ENCODE assay signal across 8 mouse cellular contexts in genomic region chr12:100936116-100936515, GRCm38 (mm10). TPM values are rescaled to one million over a fixed set of nuclear protein-coding genes. Genes with fewer than 3 reads are reported as not detected.
DNase-seq lines count a peak whose midpoint lies in the region; ATAC-seq and TF ChIP-seq lines count a peak whose summit lies in the region.

No protein-coding gene starts in this region.

- peaks cover 4% of the 10 kb centered on the region for H3K9me3 ChIP-seq in CH12.LX (replicated peaks; ENCODE audit: low read length)
- H3K9me3 ChIP-seq in liver, embryonic 15.5 days (replicated peaks): no peaks in the 10 kb centered on the region
- H3K9me3 ChIP-seq in neural tube, embryonic 13.5 days: no peaks in the 10 kb centered on the region

- 3% methylated on average over 2 of the region's 2 CpGs for WGBS in liver, embryonic 15.5 days (ENCODE audit: insufficient replicate concordance)
- 26% methylated on average over 2 of the region's 2 CpGs for WGBS in neural tube, embryonic 13.5 days

- peak; percentile 90 to 91 for TF ChIP-seq CTCF in CH12.LX (conservative IDR thresholded peaks at IDR 0.05 in 1 of 2, IDR thresholded peaks at IDR 0.05 in 1 of 2; ENCODE audit: low read depth in 2 of 2, low read length in 2 of 2)
- TF ChIP-seq CTCF in bone marrow macrophage, adult 2 months (IDR thresholded peaks at IDR 0.05; ENCODE audit: low read depth, low read length): peak; percentile 80

- H3K9ac ChIP-seq in CH12.LX (ENCODE audit: insufficient read depth, low read depth): no peak overlapping the region
- no peak overlapping the region for H3K9ac ChIP-seq in liver, embryonic 15.5 days
- H3K9ac ChIP-seq in neural tube, embryonic 13.5 days: no peak overlapping the region

- peaks cover 84 to 97% of the 10 kb centered on the region in 2 experiments for H3K36me3 ChIP-seq in CH12.LX (replicated peaks in 1 of 2; ENCODE audit: control insufficient read depth in 1 of 2, insufficient read depth in 1 of 2, low read length in 1 of 2)
- peaks cover 96% of the 10 kb centered on the region for H3K36me3 ChIP-seq in liver, embryonic 15.5 days (replicated peaks)
- H3K36me3 ChIP-seq in neural tube, embryonic 13.5 days: peaks cover 73% of the 10 kb centered on the region

- no peak overlapping the region for H3K4me2 ChIP-seq in CH12.LX (ENCODE audit: insufficient read depth, low read depth, poor library complexity, severe bottlenecking)
- no peak overlapping the region for H3K4me2 ChIP-seq in liver, embryonic 15.5 days
- no peak overlapping the region for H3K4me2 ChIP-seq in neural tube, embryonic 13.5 days

- ATAC-seq in erythroblast, adult 5-6 weeks (replicated peaks; ENCODE audit: low FRiP score, poor library complexity, severe bottlenecking): peak; percentile 80
- peak; percentile 36; the same call in 1 of the 2 replicates for ATAC-seq in liver, embryonic 15.5 days (ENCODE audit: insufficient read depth)
- peak; percentile 44 for ATAC-seq in neural tube, embryonic 13.5 days (ENCODE audit: low read depth)

- no peak overlapping the region for H3K27ac ChIP-seq in CH12.LX (ENCODE audit: insufficient read depth, low read depth)
- no peak overlapping the region for H3K27ac ChIP-seq in bone marrow macrophage, adult 2 months (ENCODE audit: insufficient read depth, low read depth, low read length)
- no peak overlapping the region for H3K27ac ChIP-seq in liver, embryonic 15.5 days (replicated peaks)
- no peak overlapping the region for H3K27ac ChIP-seq in neural tube, embryonic 13.5 days (replicated peaks)

- no peak for TF ChIP-seq POLR2A in CH12.LX (IDR thresholded peaks at IDR 0.05; ENCODE audit: low read depth, low read length)
- no peak for TF ChIP-seq POLR2A in bone marrow macrophage, adult 2 months (IDR thresholded peaks at IDR 0.05; ENCODE audit: borderline replicate concordance, low read depth, low read length)

- intact Hi-C loops in heart, postnatal 10 days (cut with DNase I): loop anchor here (1.0 kb wide), 2 partner anchors 16 to 93 kb away; partner anchors contain the start of gene Ccdc88c

- dilution Hi-C loops in CH12.LX (cut with MboI; ENCODE audit: extremely low pct_ligation_motif_present, extremely low pct_unique_long_range_greater_than_20kb, low sequenced_read_pairs): no loop called here

- peaks cover 0 to 41% of the 10 kb centered on the region in 2 experiments; a peak in 2 of 4 replicates for H3K4me1 ChIP-seq in CH12.LX (ENCODE audit: control insufficient read depth in 1 of 2, insufficient read depth in 2 of 2)
- H3K4me1 ChIP-seq in bone marrow macrophage, adult 2 months (ENCODE audit: control insufficient read depth, insufficient read depth, low read length): peaks cover 2% of the 10 kb centered on the region
- H3K4me1 ChIP-seq in liver, embryonic 15.5 days (replicated peaks): 0 out of 2 replicates have a peak, but pooled peaks cover 3% of the 10 kb centered on the region
- H3K4me1 ChIP-seq in neural tube, embryonic 13.5 days (replicated peaks): peaks cover 8% of the 10 kb centered on the region; the same call in 1 of the 2 replicates

- peak; percentile 72 for DNase-seq in CH12.LX (ENCODE audit: extremely low read depth)
- DNase-seq in heart, postnatal 10 days: peak; percentile 80 to 89
- peak; percentile 61 to 89 for DNase-seq in kidney, postnatal 36 days
- peak; percentile 77 for DNase-seq in thymus, postnatal 0 days (ENCODE audit: low spot score)

- H3K27me3 ChIP-seq in CH12.LX (replicated peaks): no peaks in the 10 kb centered on the region
- H3K27me3 ChIP-seq in liver, embryonic 15.5 days: no peaks in the 10 kb centered on the region
- no peaks in the 10 kb centered on the region for H3K27me3 ChIP-seq in neural tube, embryonic 13.5 days

- no peak overlapping the region for H3K4me3 ChIP-seq in CH12.LX (replicated peaks in 1 of 3; ENCODE audit: low read depth in 2 of 3, low read length in 2 of 3, poor library complexity in 1 of 3)
- no peak overlapping the region for H3K4me3 ChIP-seq in bone marrow macrophage, adult 2 months (ENCODE audit: insufficient read depth, low read length)
- no peak overlapping the region for H3K4me3 ChIP-seq in liver, embryonic 15.5 days (replicated peaks)
- no peak overlapping the region for H3K4me3 ChIP-seq in neural tube, embryonic 13.5 days

- no peak for TF ChIP-seq EP300 in CH12.LX (IDR thresholded peaks at IDR 0.05; ENCODE audit: low read length)

- TF ChIP-seq RAD21 in CH12.LX (IDR thresholded peaks at IDR 0.05; ENCODE audit: low read depth, low read length): peak; percentile 87

- H3K79me2 ChIP-seq in CH12.LX (replicated peaks; ENCODE audit: control insufficient read depth, extremely low read depth, insufficient read depth, poor library complexity, severe bottlenecking): no peaks in the 10 kb centered on the region

- in situ Hi-C loops in CH12.LX (cut with MboI; ENCODE audit: low pct_ligation_motif_present, low pct_unique_long_range_greater_than_20kb, low sequenced_read_pairs): no loop called here

TF ChIP-seq in CH12.LX, 34 proteins besides CTCF, POLR2A, EP300 and RAD21:
- TF ChIP-seq RCOR1 (conservative IDR thresholded peaks at IDR 0.05; ENCODE audit: low read depth, low read length): no peak
- peak; percentile 64 for TF ChIP-seq SMC3 (IDR thresholded peaks at IDR 0.05; ENCODE audit: low read depth, low read length)
- 0 out of 2 replicates have a peak, but pooled peaks have one; percentile 21 for TF ChIP-seq TCF12 (IDR thresholded peaks at IDR 0.05; ENCODE audit: low read depth, low read length)

RNA-seq across cellular contexts. Expression of gene Gpr68, which starts 28.1 kb away (rescaled TPM):
- total RNA-seq in CH12.LX (2012; rRNA removed) (2.3 and 4.2 TPM in 2 replicates), CH12.LX (2014; rRNA removed) (1.2 TPM in 2 replicates)
- 1.5 and 1.6 TPM in 2 replicates for polyA plus RNA-seq in CH12.LX (2012; ENCODE audit: insufficient read length, low read depth)
- polyA plus RNA-seq in bone marrow macrophage, adult 2 months (2012; ENCODE audit: insufficient read depth, insufficient read length, missing spikeins): 5.4 and 5.8 TPM in 2 replicates
- total RNA-seq in erythroblast, adult 5-6 weeks (2015; ENCODE audit: low replicate concordance): not detected in 2 replicates
- not detected in 2 replicates for total RNA-seq in erythroblast, adult 5-6 weeks (2017; ENCODE audit: low replicate concordance)
- total RNA-seq in heart, postnatal 10 days (2021): under 1 TPM; 0.55 to 0.81 TPM
- 0.05 and 0.07 TPM in 2 replicates for polyA plus RNA-seq in liver, embryonic 15.5 days (2015; fragmentation: Nextera tagmentation; extraction: Ambion mirVana)
- polyA plus RNA-seq in neural tube, embryonic 13.5 days (2015; fragmentation: Nextera tagmentation; extraction: Ambion mirVana): 2.1 and 2.2 TPM in 2 replicates
- 6.8 and 7.5 TPM in 2 replicates for polyA plus RNA-seq in thymus, postnatal 0 days (2015; fragmentation: Nextera tagmentation; extraction: Ambion mirVana)
